Mouse (Mus musculus): ENCODE results near the gene Man2a2.

- TF ChIP-seq CTCF (IDR thresholded peaks at IDR 0.05) (no peak), EP300 (IDR thresholded peaks at IDR 0.05; ENCODE audit: insufficient read depth, low read depth, low read length) (no peak), POLR2A (IDR thresholded peaks at IDR 0.05; ENCODE audit: insufficient read depth, low read depth, low read length) (no peak)
Measured at GRCm38 (mm10) chr7:80301522-80301921, 69.7 kb downstream of the Man2a2 start.
